Mouse (Mus musculus): ENCODE results near the gene Sertad4. TPM values are rescaled to one million over a fixed set of nuclear protein-coding genes. Genes with fewer than 3 reads are reported as not detected.

Sertad4 gene
- polyA plus RNA-seq, 1 experiment from 2014 or later: 17.3 TPM

DNA sequence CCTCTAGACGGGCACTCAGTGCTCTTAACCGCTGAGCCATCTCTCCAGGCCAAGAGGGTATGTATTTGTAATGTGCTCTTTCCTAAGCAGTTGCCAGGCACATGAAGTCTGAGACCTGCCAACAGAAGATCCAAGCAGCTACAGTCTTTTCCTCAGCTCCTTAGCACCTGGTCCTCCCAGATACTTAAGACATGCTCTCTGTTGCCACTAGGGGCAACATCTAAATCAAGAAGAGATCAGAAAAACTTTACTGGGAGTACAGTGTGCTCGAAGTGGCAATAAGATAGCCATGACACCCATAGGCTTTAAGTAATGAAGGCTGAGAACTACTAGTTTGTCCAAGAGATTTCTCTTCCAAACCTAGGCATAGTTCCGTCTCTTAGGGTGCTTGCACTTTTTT lies 24.6 kb upstream of the Sertad4 start:
- no peak for DNase-seq (ENCODE audit: low spot score)
- Histone ChIP-seq H3K27me3 (ENCODE audit: control insufficient read depth, insufficient read depth, low read length) (no peaks in the 10 kb centered on the region), H3K9me3 (ENCODE audit: control insufficient read depth, low read length) (no peaks in the 10 kb centered on the region), H3K4me2 (ENCODE audit: low read depth, low read length, severe bottlenecking) (no peak overlapping the region), H3K4me3 (ENCODE audit: low read depth, low read length) (no peak overlapping the region), H3K27ac (ENCODE audit: low read depth, low read length) (no peak overlapping the region), H3K36me3 (ENCODE audit: control insufficient read depth, insufficient read depth, low read length) (no peaks in the 10 kb centered on the region), H3K9ac (ENCODE audit: low read length) (no peak overlapping the region), H3K4me1 (replicated peaks; ENCODE audit: control insufficient read depth, insufficient read depth, low read length) (no peaks in the 10 kb centered on the region)
- no peak for ATAC-seq (replicated peaks; ENCODE audit: low FRiP score)
- WGBS: 81% methylated on average over 4 of the region's 4 CpGs

DNA sequence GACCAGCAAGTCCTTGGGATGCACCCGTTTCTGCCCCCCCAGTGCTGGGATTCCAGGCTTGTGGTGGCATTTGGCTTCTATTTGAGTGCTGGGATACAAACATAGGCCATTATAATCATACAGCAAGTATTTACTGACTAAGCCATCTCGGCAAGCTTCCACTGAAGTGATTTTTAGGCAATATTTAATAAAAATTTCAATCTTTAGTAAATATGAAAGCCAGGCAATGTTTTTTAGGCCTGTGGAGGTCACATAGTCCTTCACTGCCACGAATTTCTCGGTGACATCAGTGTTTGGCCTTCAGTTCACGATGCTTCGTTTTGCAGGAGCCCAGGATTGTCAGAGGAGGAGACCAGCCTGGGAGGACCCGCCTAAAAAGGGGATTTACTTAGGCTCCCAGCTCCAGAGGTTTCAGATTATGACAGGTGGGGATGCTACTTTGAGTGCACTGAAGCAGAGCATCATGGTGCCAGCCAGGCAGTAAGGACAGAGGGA lies 23.6 kb upstream of the Sertad4 start:
- Histone ChIP-seq H3K36me3 (ENCODE audit: control insufficient read depth, insufficient read depth, low read length) (no peaks in the 10 kb centered on the region), H3K9me3 (ENCODE audit: control insufficient read depth, low read length) (no peaks in the 10 kb centered on the region), H3K27ac (ENCODE audit: low read depth, low read length) (no peak overlapping the region), H3K4me3 (ENCODE audit: low read depth, low read length) (no peak overlapping the region), H3K27me3 (ENCODE audit: control insufficient read depth, insufficient read depth, low read length) (no peaks in the 10 kb centered on the region), H3K9ac (ENCODE audit: low read length) (no peak overlapping the region), H3K4me1 (replicated peaks; ENCODE audit: control insufficient read depth, insufficient read depth, low read length) (no peaks in the 10 kb centered on the region), H3K4me2 (ENCODE audit: low read depth, low read length, severe bottlenecking) (no peak overlapping the region)
- DNase-seq (ENCODE audit: low spot score) (no peak), ATAC-seq (replicated peaks; ENCODE audit: low FRiP score) (no peak)
- 89% methylated on average over 7 of the region's 7 CpGs for WGBS

DNA sequence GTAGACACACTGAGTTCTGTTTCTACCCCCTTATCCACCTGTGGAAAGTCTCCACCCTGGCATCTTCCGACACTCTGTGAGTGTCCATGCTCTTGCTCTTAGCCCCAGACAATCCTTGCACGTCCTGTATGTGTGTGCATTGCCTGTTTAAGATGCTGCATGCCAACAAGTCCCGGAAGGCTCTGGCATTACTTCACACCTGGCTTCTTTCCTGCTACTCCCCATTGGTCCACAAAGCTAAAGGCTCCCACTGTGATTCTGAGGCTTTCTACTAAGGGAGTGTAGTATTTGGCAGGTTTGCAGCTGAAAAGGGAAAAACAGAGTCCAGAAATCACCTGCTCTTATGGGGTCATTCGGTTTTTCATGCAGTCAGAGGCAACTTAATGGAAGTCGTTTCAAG lies 17.3 kb upstream of the Sertad4 start:
- ATAC-seq (replicated peaks; ENCODE audit: low FRiP score) (no peak), DNase-seq (ENCODE audit: low spot score) (no peak)
- no peak overlapping the region for H3K4me2 ChIP-seq (ENCODE audit: low read depth, low read length, severe bottlenecking)
- H3K4me1 ChIP-seq (replicated peaks; ENCODE audit: control insufficient read depth, insufficient read depth, low read length): no peaks in the 10 kb centered on the region
- WGBS: 66% methylated on average over 5 of the region's 5 CpGs
- no peaks in the 10 kb centered on the region for H3K27me3 ChIP-seq (ENCODE audit: control insufficient read depth, insufficient read depth, low read length)
- H3K4me3 ChIP-seq (ENCODE audit: low read depth, low read length): no peak overlapping the region
- no peak overlapping the region for H3K27ac ChIP-seq (ENCODE audit: low read depth, low read length)
- H3K9ac ChIP-seq (ENCODE audit: low read length): no peak overlapping the region
- no peaks in the 10 kb centered on the region for H3K36me3 ChIP-seq (ENCODE audit: control insufficient read depth, insufficient read depth, low read length)
- no peaks in the 10 kb centered on the region for H3K9me3 ChIP-seq (ENCODE audit: control insufficient read depth, low read length)

DNA sequence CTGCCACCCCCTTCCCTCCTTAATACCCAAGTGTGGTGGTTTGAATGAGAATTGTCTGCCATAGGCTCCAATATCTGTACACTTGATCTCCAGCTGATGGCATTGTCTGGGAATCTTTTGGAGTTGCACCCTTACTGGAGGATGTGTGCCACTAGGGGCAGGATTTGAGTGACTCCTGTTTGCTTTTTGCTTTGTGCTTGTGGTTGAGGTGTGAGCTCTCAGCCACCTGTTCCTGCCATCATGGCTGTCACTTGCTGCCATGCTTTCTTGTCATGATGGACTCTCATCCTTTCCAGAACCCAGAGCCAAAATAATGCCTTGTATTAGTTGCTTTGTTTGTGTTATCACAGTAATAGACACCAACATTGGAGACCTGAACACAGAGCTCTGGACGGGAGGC lies 14.2 kb upstream of the Sertad4 start:
- H3K4me2 ChIP-seq (ENCODE audit: low read depth, low read length, severe bottlenecking): no peak overlapping the region
- ATAC-seq (replicated peaks; ENCODE audit: low FRiP score) (no peak), DNase-seq (ENCODE audit: low spot score) (no peak)

DNA sequence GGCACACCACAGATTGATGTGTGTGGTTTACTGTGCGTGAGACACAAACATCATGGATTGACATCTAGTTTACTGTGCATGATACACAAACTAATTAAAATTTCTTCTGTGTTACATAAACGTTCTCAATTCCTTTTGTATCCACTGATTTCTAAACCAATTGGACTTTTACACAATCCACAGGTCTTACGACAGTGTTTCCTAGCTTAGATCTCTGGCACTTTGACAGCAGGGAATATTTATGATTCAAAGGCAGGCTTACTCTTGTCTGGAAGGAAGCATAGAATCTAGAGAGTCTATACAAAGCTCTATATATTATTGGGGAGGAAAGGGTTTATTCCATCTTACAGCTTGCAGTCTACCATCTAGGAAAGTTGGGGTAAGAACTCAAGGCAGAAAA lies 8.9 kb upstream of the Sertad4 start:
- no peaks in the 10 kb centered on the region for H3K27me3 ChIP-seq (ENCODE audit: control insufficient read depth, insufficient read depth, low read length)
- H3K36me3 ChIP-seq (ENCODE audit: control insufficient read depth, insufficient read depth, low read length): no peaks in the 10 kb centered on the region
- ATAC-seq (replicated peaks; ENCODE audit: low FRiP score) (no peak), DNase-seq (ENCODE audit: low spot score) (no peak)
- H3K27ac ChIP-seq (ENCODE audit: low read depth, low read length): no peak overlapping the region
- no peak overlapping the region for H3K4me3 ChIP-seq (ENCODE audit: low read depth, low read length)
- H3K9me3 ChIP-seq (ENCODE audit: control insufficient read depth, low read length): no peaks in the 10 kb centered on the region
- no peak overlapping the region for H3K4me2 ChIP-seq (ENCODE audit: low read depth, low read length, severe bottlenecking)
- no peaks in the 10 kb centered on the region for H3K4me1 ChIP-seq (replicated peaks; ENCODE audit: control insufficient read depth, insufficient read depth, low read length)
- H3K9ac ChIP-seq (ENCODE audit: low read length): no peak overlapping the region
- WGBS: 79% methylated on average over 3 of the region's 3 CpGs

More for the DNA sequence above, 14.2 kb upstream of the Sertad4 start:
- H3K27ac ChIP-seq (ENCODE audit: low read depth, low read length): no peak overlapping the region
- H3K27me3 ChIP-seq (ENCODE audit: control insufficient read depth, insufficient read depth, low read length): no peaks in the 10 kb centered on the region
- no peak overlapping the region for H3K9ac ChIP-seq (ENCODE audit: low read length)
- no peaks in the 10 kb centered on the region for H3K4me1 ChIP-seq (replicated peaks; ENCODE audit: control insufficient read depth, insufficient read depth, low read length)
- no peaks in the 10 kb centered on the region for H3K9me3 ChIP-seq (ENCODE audit: control insufficient read depth, low read length)
- WGBS: 84% methylated on average over 1 of the region's 1 CpGs
- H3K36me3 ChIP-seq (ENCODE audit: control insufficient read depth, insufficient read depth, low read length): no peaks in the 10 kb centered on the region
- no peak overlapping the region for H3K4me3 ChIP-seq (ENCODE audit: low read depth, low read length)

DNA sequence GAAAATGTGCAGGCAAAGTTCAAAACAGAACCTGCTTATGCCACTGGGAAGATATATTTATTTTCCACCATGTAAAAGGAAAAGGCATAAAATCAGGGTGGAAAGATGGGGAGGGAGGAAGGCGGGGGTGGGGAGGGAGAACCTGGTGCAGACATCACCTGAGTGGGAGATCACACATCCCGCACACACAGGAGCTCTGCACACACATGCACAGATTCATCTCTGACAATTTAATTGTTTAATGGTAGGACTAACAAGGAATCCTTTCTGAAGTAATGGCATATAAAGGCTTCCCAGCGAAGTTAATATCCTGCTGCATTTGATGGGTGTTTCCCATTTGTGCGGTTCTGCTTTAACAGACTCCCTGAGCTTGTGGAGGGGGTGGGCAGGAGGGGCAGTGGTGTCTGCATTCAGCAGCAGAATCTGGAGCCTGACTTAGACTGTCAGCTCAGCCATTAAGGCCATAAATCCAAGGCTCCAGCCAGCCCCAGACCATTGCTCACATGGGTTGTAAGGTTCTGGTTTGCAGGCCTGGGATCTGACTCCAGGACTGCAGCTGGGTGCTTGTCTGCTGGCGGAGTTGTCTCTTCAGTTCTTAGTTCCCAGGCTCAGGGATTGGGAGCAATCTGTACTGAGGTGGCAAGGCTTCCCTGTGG lies 5.9 kb upstream of the Sertad4 start:
- Histone ChIP-seq H3K27ac (ENCODE audit: low read depth, low read length) (no peak overlapping the region), H3K36me3 (ENCODE audit: control insufficient read depth, insufficient read depth, low read length) (no peaks in the 10 kb centered on the region), H3K9ac (ENCODE audit: low read length) (no peak overlapping the region), H3K4me2 (ENCODE audit: low read depth, low read length, severe bottlenecking) (no peak overlapping the region), H3K27me3 (ENCODE audit: control insufficient read depth, insufficient read depth, low read length) (peaks cover 10% of the 10 kb centered on the region), H3K9me3 (ENCODE audit: control insufficient read depth, low read length) (no peaks in the 10 kb centered on the region), H3K4me3 (ENCODE audit: low read depth, low read length) (no peak overlapping the region), H3K4me1 (replicated peaks; ENCODE audit: control insufficient read depth, insufficient read depth, low read length) (peaks cover 1% of the 10 kb centered on the region; the same call in 1 of the 2 replicates)
- DNase-seq (ENCODE audit: low spot score) (no peak), ATAC-seq (replicated peaks; ENCODE audit: low FRiP score) (no peak)
- 77% methylated on average over 5 of the region's 5 CpGs for WGBS

DNA sequence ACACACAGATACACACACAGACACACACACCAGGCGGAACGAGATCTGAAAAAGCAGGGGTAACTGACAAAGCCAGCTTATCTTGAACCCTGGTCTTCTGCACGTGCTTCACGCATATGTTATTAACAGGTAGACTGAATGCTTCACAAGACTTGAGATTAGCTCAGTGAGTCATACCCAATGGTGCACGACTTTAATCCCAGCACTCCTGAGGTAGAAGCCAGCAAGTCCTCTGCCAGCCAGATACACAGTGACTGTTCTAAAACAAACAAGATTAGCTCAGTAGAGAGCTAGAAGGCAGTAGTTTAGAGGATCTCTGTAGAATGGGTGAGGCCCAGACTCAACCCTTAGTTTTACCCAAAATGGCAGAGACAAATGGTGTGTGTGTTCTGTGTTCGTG lies 4.7 kb upstream of the Sertad4 start:
- no peak for ATAC-seq (replicated peaks; ENCODE audit: low FRiP score)
- H3K4me1 ChIP-seq (replicated peaks; ENCODE audit: control insufficient read depth, insufficient read depth, low read length): peaks cover 5% of the 10 kb centered on the region; the same call in 1 of the 2 replicates
- 59% methylated on average over 6 of the region's 6 CpGs for WGBS
- H3K4me2 ChIP-seq (ENCODE audit: low read depth, low read length, severe bottlenecking): no peak overlapping the region
- no peaks in the 10 kb centered on the region for H3K36me3 ChIP-seq (ENCODE audit: control insufficient read depth, insufficient read depth, low read length)
- H3K4me3 ChIP-seq (ENCODE audit: low read depth, low read length): no peak overlapping the region
- peaks cover 10% of the 10 kb centered on the region for H3K27me3 ChIP-seq (ENCODE audit: control insufficient read depth, insufficient read depth, low read length)
- H3K9me3 ChIP-seq (ENCODE audit: control insufficient read depth, low read length): no peaks in the 10 kb centered on the region
- DNase-seq (ENCODE audit: low spot score): no peak
- H3K9ac ChIP-seq (ENCODE audit: low read length): no peak overlapping the region
- H3K27ac ChIP-seq (ENCODE audit: low read depth, low read length): no peak overlapping the region

DNA sequence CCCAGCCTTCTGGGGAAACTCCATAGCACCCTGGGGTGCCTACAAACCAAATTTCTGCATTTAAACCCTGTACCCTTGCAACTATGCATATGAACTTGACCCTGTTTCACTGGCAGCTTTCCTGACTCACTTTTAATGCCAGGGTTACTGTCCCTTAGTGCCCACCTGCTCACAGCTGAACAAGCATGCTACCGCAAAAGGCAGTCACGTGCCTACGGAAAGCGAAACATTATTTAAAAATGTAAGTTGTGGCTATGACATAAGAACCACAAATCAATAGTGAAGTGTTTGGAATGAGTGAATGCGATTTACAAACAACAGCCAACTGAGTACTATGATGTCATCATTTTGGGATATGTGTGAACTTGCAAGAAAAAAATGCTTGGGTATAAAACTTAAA lies 2.0 kb upstream of the Sertad4 start:
- no peak for DNase-seq (ENCODE audit: low spot score)
- peaks cover 28% of the 10 kb centered on the region for H3K27me3 ChIP-seq (ENCODE audit: control insufficient read depth, insufficient read depth, low read length)

DNA sequence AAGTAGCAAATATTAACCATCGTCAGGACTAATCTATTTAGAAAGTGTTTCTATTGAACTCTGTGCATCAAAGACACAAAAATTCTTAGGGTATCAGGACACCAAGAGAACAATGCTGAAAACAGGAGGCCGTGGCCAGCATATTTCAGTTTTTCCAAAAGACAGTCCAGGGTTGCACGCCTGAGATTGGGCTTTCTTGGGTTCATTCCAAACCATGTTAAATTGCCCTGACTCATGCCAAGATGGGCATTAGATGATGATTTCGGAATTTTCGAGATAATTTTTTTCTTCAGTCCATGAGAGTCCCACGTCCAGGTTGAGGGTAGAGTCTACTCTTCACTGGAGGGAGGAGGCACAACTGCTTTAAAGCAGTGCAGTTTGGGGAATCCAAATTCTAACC lies 1.4 kb upstream of the Sertad4 start:
- Histone ChIP-seq H3K36me3 (ENCODE audit: control insufficient read depth, insufficient read depth, low read length) (no peaks in the 10 kb centered on the region), H3K27ac (ENCODE audit: low read depth, low read length) (no peak overlapping the region), H3K4me1 (replicated peaks; ENCODE audit: control insufficient read depth, insufficient read depth, low read length) (peaks cover 15% of the 10 kb centered on the region; the same call in 1 of the 2 replicates), H3K4me3 (ENCODE audit: low read depth, low read length) (no peak overlapping the region), H3K9me3 (ENCODE audit: control insufficient read depth, low read length) (no peaks in the 10 kb centered on the region), H3K4me2 (ENCODE audit: low read depth, low read length, severe bottlenecking) (no peak overlapping the region), H3K27me3 (ENCODE audit: control insufficient read depth, insufficient read depth, low read length) (peaks cover 34% of the 10 kb centered on the region), H3K9ac (ENCODE audit: low read length) (no peak overlapping the region)
- ATAC-seq (replicated peaks; ENCODE audit: low FRiP score) (no peak), DNase-seq (ENCODE audit: low spot score) (no peak)
- 67% methylated on average over 6 of the region's 6 CpGs for WGBS

More for the DNA sequence above, 2.0 kb upstream of the Sertad4 start:
- H3K4me1 ChIP-seq (replicated peaks; ENCODE audit: control insufficient read depth, insufficient read depth, low read length): peaks cover 12% of the 10 kb centered on the region; the same call in 1 of the 2 replicates
- H3K9ac ChIP-seq (ENCODE audit: low read length): no peak overlapping the region
- no peak overlapping the region for H3K4me2 ChIP-seq (ENCODE audit: low read depth, low read length, severe bottlenecking)
- H3K4me3 ChIP-seq (ENCODE audit: low read depth, low read length): no peak overlapping the region
- ATAC-seq (replicated peaks; ENCODE audit: low FRiP score): no peak
- no peaks in the 10 kb centered on the region for H3K36me3 ChIP-seq (ENCODE audit: control insufficient read depth, insufficient read depth, low read length)
- H3K27ac ChIP-seq (ENCODE audit: low read depth, low read length): no peak overlapping the region
- WGBS: 89% methylated on average over 5 of the region's 5 CpGs
- H3K9me3 ChIP-seq (ENCODE audit: control insufficient read depth, low read length): no peaks in the 10 kb centered on the region
